Mouse (Mus musculus): Measurements from ENCODE around the gene Gpld1. TPM values are rescaled to one million over a fixed set of nuclear protein-coding genes. Genes with fewer than 3 reads are reported as not detected.
A peak's percentile ranks its signal among the peaks of the same experiment; 100 is the strongest.

Gpld1 gene
- 10 to 100 TPM; 22.6 to 27.9 (median 23.8) TPM for total RNA-seq (2022)

GRCm38 (mm10) chr13:24942512-24943282 lies at the start of gene Gpld1:
Gpld1 (plus strand) TSS chr13:24943152.
- DNase-seq (ENCODE audit: low spot score in 2 of 2): peak; percentile 40

GRCm38 (mm10) chr13:24893880-24894279 lies 49.1 kb upstream of the Gpld1 start:
- DNase-seq (ENCODE audit: low spot score in 2 of 2): no peak

- no peak for DNase-seq (ENCODE audit: low spot score in 2 of 2)
Measured at GRCm38 (mm10) chr13:24901916-24902315, 41.0 kb upstream of the Gpld1 start.

- no peak for DNase-seq (ENCODE audit: low spot score in 2 of 2)
Measured at GRCm38 (mm10) chr13:24903412-24903811, 39.5 kb upstream of the Gpld1 start.

- no peak for DNase-seq (ENCODE audit: low spot score in 2 of 2)
Measured at GRCm38 (mm10) chr13:24905422-24905821, 37.5 kb upstream of the Gpld1 start.

- no peak for DNase-seq (ENCODE audit: low spot score in 2 of 2)
Measured at GRCm38 (mm10) chr13:24906831-24907570, 36.0 kb upstream of the Gpld1 start.

- DNase-seq (ENCODE audit: low spot score in 2 of 2): no peak
Measured at GRCm38 (mm10) chr13:24909112-24909511, 33.8 kb upstream of the Gpld1 start.

- no peak for DNase-seq (ENCODE audit: low spot score in 2 of 2)
Measured at GRCm38 (mm10) chr13:24913576-24913975, 29.4 kb upstream of the Gpld1 start.

GRCm38 (mm10) chr13:24914915-24915314 lies 28.0 kb upstream of the Gpld1 start:
- DNase-seq (ENCODE audit: low spot score in 2 of 2): no peak

GRCm38 (mm10) chr13:24915831-24916230 lies 27.1 kb upstream of the Gpld1 start:
- DNase-seq (ENCODE audit: low spot score in 2 of 2): no peak

- no peak for DNase-seq (ENCODE audit: low spot score in 2 of 2)
Measured at GRCm38 (mm10) chr13:24920333-24920977, 22.5 kb upstream of the Gpld1 start.

GRCm38 (mm10) chr13:24921281-24921680 lies 21.7 kb upstream of the Gpld1 start:
- no peak for DNase-seq (ENCODE audit: low spot score in 2 of 2)

GRCm38 (mm10) chr13:24923991-24924390 lies 19.0 kb upstream of the Gpld1 start:
- DNase-seq (ENCODE audit: low spot score in 2 of 2): no peak

GRCm38 (mm10) chr13:24930591-24930990 lies 12.4 kb upstream of the Gpld1 start:
- no peak for DNase-seq (ENCODE audit: low spot score in 2 of 2)

GRCm38 (mm10) chr13:24933199-24933598 lies 9.8 kb upstream of the Gpld1 start:
- no peak for DNase-seq (ENCODE audit: low spot score in 2 of 2)

GRCm38 (mm10) chr13:24936772-24937107 lies 6.2 kb upstream of the Gpld1 start:
- DNase-seq (ENCODE audit: low spot score in 2 of 2): no peak

- peak; percentile 57 to 63 for DNase-seq (ENCODE audit: low spot score in 2 of 2)
Measured at GRCm38 (mm10) chr13:24937108-24937838, 5.7 kb upstream of the Gpld1 start, which contains the start of gene Aldh5a1. Aldh5a1 (minus strand) TSS chr13:24937661.

GRCm38 (mm10) chr13:24937839-24938166 lies 5.1 kb upstream of the Gpld1 start:
- DNase-seq (ENCODE audit: low spot score in 2 of 2): no peak

- DNase-seq (ENCODE audit: low spot score in 2 of 2): peak; percentile 42 to 59
Measured at GRCm38 (mm10) chr13:24938683-24939082, 4.3 kb upstream of the Gpld1 start.

- no peak for DNase-seq (ENCODE audit: low spot score in 2 of 2)
Measured at GRCm38 (mm10) chr13:24939472-24939871, 3.5 kb upstream of the Gpld1 start.

GRCm38 (mm10) chr13:24943303-24943702 lies 351 bp downstream of the Gpld1 start:
- DNase-seq (ENCODE audit: low spot score in 2 of 2): no peak

GRCm38 (mm10) chr13:24945567-24945966 lies 2.6 kb downstream of the Gpld1 start:
- no peak for DNase-seq (ENCODE audit: low spot score in 2 of 2)

Data from left cerebral cortex, adult 8-10 months (tissue).